Mouse (Mus musculus): Measurements from ENCODE around the gene Ankrd27.

GRCm38 (mm10) chr7:35636874-35637273, 50.8 kb downstream of the Ankrd27 start:
- TF ChIP-seq CTCF (IDR thresholded peaks at IDR 0.05; ENCODE audit: low read depth) (no peak), EP300 (optimal IDR thresholded peaks at IDR 0.05) (no peak)
